Comparison of ENCODE assay signal across 8 mouse cellular contexts in genomic region chr1:171195046-171195822, GRCm38 (mm10). TPM values are rescaled to one million over a fixed set of nuclear protein-coding genes. Genes with fewer than 3 reads are reported as not detected.
DNase-seq lines count a peak whose midpoint lies in the region; ATAC-seq and TF ChIP-seq lines count a peak whose summit lies in the region.

No protein-coding gene starts in this region.

- no peaks in the 10 kb centered on the region for H3K36me3 ChIP-seq in testis, adult 2 months (ENCODE audit: control insufficient read depth, insufficient read depth, low read length)
- no peaks in the 10 kb centered on the region for H3K36me3 ChIP-seq in liver, postnatal 0 days (replicated peaks; ENCODE audit: insufficient read depth, low read length)

- peak overlapping the region; percentile 71 for H3K4me3 ChIP-seq in testis, adult 2 months (ENCODE audit: control insufficient read depth, low read depth, low read length)
- H3K4me3 ChIP-seq in liver, postnatal 0 days (ENCODE audit: low read depth, low read length), result peak overlapping the region; percentile 57

- H3K9ac ChIP-seq in liver, postnatal 0 days (replicated peaks), result peak overlapping the region; percentile 39

- H3K27ac ChIP-seq in testis, adult 2 months (ENCODE audit: control insufficient read depth, insufficient read depth, low read depth, low read length), result no peak overlapping the region
- no peak overlapping the region for H3K27ac ChIP-seq in liver, postnatal 0 days (ENCODE audit: low read depth)

- H3K27me3 ChIP-seq in testis, adult 2 months (ENCODE audit: control insufficient read depth, insufficient read depth, low read length), result no peaks in the 10 kb centered on the region; the same call in 1 of the 2 replicates
- peaks cover 21% of the 10 kb centered on the region for H3K27me3 ChIP-seq in liver, postnatal 0 days (ENCODE audit: insufficient read depth, low read length)

- TF ChIP-seq CTCF in testis, adult 2 months (IDR thresholded peaks at IDR 0.05; ENCODE audit: control insufficient read depth, insufficient read depth, insufficient replicate concordance, low read depth, low read length), result no peak
- no peak for TF ChIP-seq CTCF in liver, postnatal 0 days (IDR thresholded peaks at IDR 0.05; ENCODE audit: low read depth)

- ATAC-seq in liver, postnatal 0 days, result no peak

- DNase-seq in adrenal gland, adult 2 months, result peak; percentile 23
- no peak for DNase-seq in adrenal gland, adult 8-10 months
- no peak for DNase-seq in testis, postnatal 10 days (ENCODE audit: low spot score)
- no peak for DNase-seq in liver, postnatal 0 days
- DNase-seq in right cerebral cortex, adult 2 months (ENCODE audit: low spot score in 2 of 2), result no peak
- DNase-seq in spleen, adult 12 weeks (ENCODE audit: low spot score), result no peak
- no peak for DNase-seq in kidney, adult 11 months

- TF ChIP-seq POLR2A in testis, adult 2 months (IDR thresholded peaks at IDR 0.05; ENCODE audit: control insufficient read depth, low read depth, low read length), result no peak

- no peaks in the 10 kb centered on the region for H3K9me3 ChIP-seq in liver, postnatal 0 days (ENCODE audit: low read length)

- no peak for TF ChIP-seq EP300 in liver, postnatal 0 days (IDR thresholded peaks at IDR 0.05; ENCODE audit: low read depth)

- peaks cover 13% of the 10 kb centered on the region for H3K4me1 ChIP-seq in testis, adult 2 months (ENCODE audit: control insufficient read depth, insufficient read depth, low read length)
- H3K4me1 ChIP-seq in liver, postnatal 0 days (ENCODE audit: insufficient read depth), result peaks cover 8% of the 10 kb centered on the region; the same call in 1 of the 2 replicates

- 11% methylated on average over 20 of the region's 20 CpGs for WGBS in liver, postnatal 0 days (ENCODE audit: insufficient replicate concordance)

- H3K4me2 ChIP-seq in liver, postnatal 0 days (ENCODE audit: low read depth, low read length), result peak overlapping the region; percentile 77

RNA-seq across cellular contexts. Expression of gene Pcp4l1, which starts 0.8 kb away (rescaled TPM):
- 10 to 100 TPM; 42.6 to 54.7 TPM for total RNA-seq in adrenal gland, adult 2 months (2021)
- 68.9 and 73.5 TPM in 2 replicates for polyA plus RNA-seq in adrenal gland, adult 2 months (2012; rRNA removed)
- 10 to 100 TPM; 55.7 to 66.0 (median 59.2) TPM for total RNA-seq in adrenal gland, adult 8-10 months (2022)
- polyA plus RNA-seq in testis, adult 2 months (2012; rRNA removed), result 2.9 and 4.6 TPM in 2 replicates
- 6.7 and 8.2 TPM in 2 replicates for polyA plus RNA-seq in liver, postnatal 0 days (2015; fragmentation: Nextera tagmentation; extraction: Ambion mirVana)

RNA-seq across cellular contexts. Expression of gene Nr1i3, which starts 18.5 kb away (rescaled TPM):
- under 1 TPM in 1 of 2 experiments, not detected in 1; 0.40 TPM for total RNA-seq in adrenal gland, adult 2 months (2021)
- not detected in 2 replicates for polyA plus RNA-seq in adrenal gland, adult 2 months (2012; rRNA removed)
- total RNA-seq in adrenal gland, adult 8-10 months (2022), result under 1 TPM in 2 of 4 experiments, not detected in 2; 0.13 to 0.15 TPM
- polyA plus RNA-seq in testis, adult 2 months (2012; rRNA removed), result 0.04 and 0.16 TPM in 2 replicates
- 49.6 and 53.1 TPM in 2 replicates for polyA plus RNA-seq in liver, postnatal 0 days (2015; fragmentation: Nextera tagmentation; extraction: Ambion mirVana)

RNA-seq across cellular contexts. Expression of gene Tomm40l, which starts 27.1 kb away (rescaled TPM):
- 10 to 100 TPM; 34.4 to 63.1 TPM for total RNA-seq in adrenal gland, adult 2 months (2021)
- 37.2 and 45.3 TPM in 2 replicates for polyA plus RNA-seq in adrenal gland, adult 2 months (2012; rRNA removed)
- 10 to 100 TPM; 39.1 to 49.2 (median 46.0) TPM for total RNA-seq in adrenal gland, adult 8-10 months (2022)
- 4.5 and 6.5 TPM in 2 replicates for polyA plus RNA-seq in testis, adult 2 months (2012; rRNA removed)
- 5.7 and 6.6 TPM in 2 replicates for polyA plus RNA-seq in liver, postnatal 0 days (2015; fragmentation: Nextera tagmentation; extraction: Ambion mirVana)

RNA-seq across cellular contexts. Expression of gene Apoa2, which starts 29.6 kb away (rescaled TPM):
- 10 to 100 TPM in 1 of 2 experiments, 1 to 10 TPM in 1; 4.5 to 48.6 TPM for total RNA-seq in adrenal gland, adult 2 months (2021)
- 7.8 TPM in 1 of 2 replicates, not detected in the other for polyA plus RNA-seq in adrenal gland, adult 2 months (2012; rRNA removed)
- total RNA-seq in adrenal gland, adult 8-10 months (2022), result 1 to 10 TPM; 2.0 to 6.4 (median 4.3) TPM
- 8.0 and 8.3 TPM in 2 replicates for polyA plus RNA-seq in testis, adult 2 months (2012; rRNA removed)
- polyA plus RNA-seq in liver, postnatal 0 days (2015; fragmentation: Nextera tagmentation; extraction: Ambion mirVana), result 20,306 and 20,852 TPM in 2 replicates

RNA-seq across cellular contexts. Expression of gene Fcer1g, which starts 38.9 kb away (rescaled TPM):
- total RNA-seq in adrenal gland, adult 2 months (2021), result 10 to 100 TPM; 22.9 to 31.2 TPM
- polyA plus RNA-seq in adrenal gland, adult 2 months (2012; rRNA removed), result 56.0 and 66.2 TPM in 2 replicates
- total RNA-seq in adrenal gland, adult 8-10 months (2022), result 10 to 100 TPM; 21.8 to 34.4 (median 28.3) TPM
- 5.8 and 8.2 TPM in 2 replicates for polyA plus RNA-seq in testis, adult 2 months (2012; rRNA removed)
- polyA plus RNA-seq in liver, postnatal 0 days (2015; fragmentation: Nextera tagmentation; extraction: Ambion mirVana), result 171 and 176 TPM in 2 replicates

Comparison
In these comparisons a context has a peak if more than half of its experiments do, and no peak if none do; other contexts are left out.
1. RNA of gene Nr1i3, which starts 18.5 kb away (polyA plus RNA-seq): 49.6 to 53.1 TPM in liver, postnatal 0 days; 0.04 to 0.16 TPM in testis, adult 2 months and not detected in adrenal gland, adult 2 months; every median in the first group is over 10 times any median in the second.